Mouse (Mus musculus): ENCODE data around the gene Hat1. TPM values are rescaled to one million over a fixed set of nuclear protein-coding genes. Genes with fewer than 3 reads are reported as not detected.
"Not testable (repeated sequence)": the region's sequence is repeated elsewhere in the genome, so short reads cannot be mapped to it uniquely, and the experiment has no call there.

Hat1 gene
- polyA plus RNA-seq, 1 experiment: 83.0 TPM

- peak overlapping the region; percentile 69 for H3K4me3 ChIP-seq (replicated peaks; ENCODE audit: control insufficient read depth, low read depth, low read length)
- no peak overlapping the region; the same call in 1 of the 2 replicates for H3K27ac ChIP-seq (ENCODE audit: control insufficient read depth, insufficient read depth, low read depth, low read length, poor library complexity)
- 14% methylated on average over 8 of the region's 8 CpGs for WGBS
- no peaks in the 10 kb centered on the region; the same call in 1 of the 2 replicates for H3K4me1 ChIP-seq (ENCODE audit: control insufficient read depth, insufficient read depth, low read length)
- no peak for TF ChIP-seq POLR2A (IDR thresholded peaks at IDR 0.05; ENCODE audit: borderline replicate concordance, control insufficient read depth, low read depth, low read length)
Measured at GRCm38 (mm10) chr2:71368086-71368485, 20.7 kb upstream of the Hat1 start.

- H3K27ac ChIP-seq (ENCODE audit: control insufficient read depth, insufficient read depth, low read depth, low read length, poor library complexity): no peak overlapping the region
- no peak for TF ChIP-seq CTCF (IDR thresholded peaks at IDR 0.05; ENCODE audit: control insufficient read depth, insufficient read depth, low read length)
- TF ChIP-seq POLR2A (IDR thresholded peaks at IDR 0.05; ENCODE audit: borderline replicate concordance, control insufficient read depth, low read depth, low read length): no peak
- no peak overlapping the region for H3K4me3 ChIP-seq (replicated peaks; ENCODE audit: control insufficient read depth, low read depth, low read length)
- H3K4me1 ChIP-seq (ENCODE audit: control insufficient read depth, insufficient read depth, low read length): peaks cover 1% of the 10 kb centered on the region; the same call in 1 of the 2 replicates
- 87% methylated on average over 5 of the region's 5 CpGs for WGBS
Measured at GRCm38 (mm10) chr2:71371790-71372189, 17.0 kb upstream of the Hat1 start.

GRCm38 (mm10) chr2:71372261-71372660 is 16.5 kb upstream of the Hat1 start:
- WGBS: 77% methylated on average over 4 of the region's 4 CpGs
- H3K27ac ChIP-seq (ENCODE audit: control insufficient read depth, insufficient read depth, low read depth, low read length, poor library complexity); H3K4me1 ChIP-seq (ENCODE audit: control insufficient read depth, insufficient read depth, low read length): not testable (repeated sequence)

GRCm38 (mm10) chr2:71374275-71375155 is 14.2 kb upstream of the Hat1 start:
- Histone ChIP-seq H3K4me1 (ENCODE audit: control insufficient read depth, insufficient read depth, low read length) (peaks cover 1% of the 10 kb centered on the region; the same call in 1 of the 2 replicates), H3K4me3 (replicated peaks; ENCODE audit: control insufficient read depth, low read depth, low read length) (no peak overlapping the region), H3K27ac (ENCODE audit: control insufficient read depth, insufficient read depth, low read depth, low read length, poor library complexity) (no peak overlapping the region)
- no peak for TF ChIP-seq POLR2A (IDR thresholded peaks at IDR 0.05; ENCODE audit: borderline replicate concordance, control insufficient read depth, low read depth, low read length)
- TF ChIP-seq CTCF (IDR thresholded peaks at IDR 0.05; ENCODE audit: control insufficient read depth, insufficient read depth, low read length): no peak
- WGBS: 20% methylated on average over 8 of the region's 8 CpGs

More at GRCm38 (mm10) chr2:71372261-71372660, 16.5 kb upstream of the Hat1 start:
- H3K4me3 ChIP-seq (replicated peaks; ENCODE audit: control insufficient read depth, low read depth, low read length): not testable (repeated sequence)

GRCm38 (mm10) chr2:71376433-71376906 is 12.3 kb upstream of the Hat1 start:
- peaks cover 1% of the 10 kb centered on the region; the same call in 1 of the 2 replicates for H3K4me1 ChIP-seq (ENCODE audit: control insufficient read depth, insufficient read depth, low read length)
- H3K27ac ChIP-seq (ENCODE audit: control insufficient read depth, insufficient read depth, low read depth, low read length, poor library complexity): no peak overlapping the region
- TF ChIP-seq CTCF (IDR thresholded peaks at IDR 0.05; ENCODE audit: control insufficient read depth, insufficient read depth, low read length): no peak
- TF ChIP-seq POLR2A (IDR thresholded peaks at IDR 0.05; ENCODE audit: borderline replicate concordance, control insufficient read depth, low read depth, low read length): no peak
- WGBS: 64% methylated on average over 11 of the region's 11 CpGs
- H3K4me3 ChIP-seq (replicated peaks; ENCODE audit: control insufficient read depth, low read depth, low read length): no peak overlapping the region

GRCm38 (mm10) chr2:71377426-71377825 is 11.3 kb upstream of the Hat1 start:
- H3K4me1 ChIP-seq (ENCODE audit: control insufficient read depth, insufficient read depth, low read length): peaks cover 1% of the 10 kb centered on the region; the same call in 1 of the 2 replicates
- H3K27ac ChIP-seq (ENCODE audit: control insufficient read depth, insufficient read depth, low read depth, low read length, poor library complexity): no peak overlapping the region
- 32% methylated on average over 5 of the region's 5 CpGs for WGBS
- TF ChIP-seq CTCF (IDR thresholded peaks at IDR 0.05; ENCODE audit: control insufficient read depth, insufficient read depth, low read length): no peak
- no peak for TF ChIP-seq POLR2A (IDR thresholded peaks at IDR 0.05; ENCODE audit: borderline replicate concordance, control insufficient read depth, low read depth, low read length)
- no peak overlapping the region for H3K4me3 ChIP-seq (replicated peaks; ENCODE audit: control insufficient read depth, low read depth, low read length)

GRCm38 (mm10) chr2:71381962-71382361 is 6.8 kb upstream of the Hat1 start:
- Histone ChIP-seq H3K27ac (ENCODE audit: control insufficient read depth, insufficient read depth, low read depth, low read length, poor library complexity) (no peak overlapping the region), H3K4me3 (replicated peaks; ENCODE audit: control insufficient read depth, low read depth, low read length) (no peak overlapping the region), H3K4me1 (ENCODE audit: control insufficient read depth, insufficient read depth, low read length) (no peaks in the 10 kb centered on the region; the same call in 1 of the 2 replicates)
- TF ChIP-seq POLR2A (IDR thresholded peaks at IDR 0.05; ENCODE audit: borderline replicate concordance, control insufficient read depth, low read depth, low read length) (no peak), CTCF (IDR thresholded peaks at IDR 0.05; ENCODE audit: control insufficient read depth, insufficient read depth, low read length) (no peak)
- 64% methylated on average over 4 of the region's 4 CpGs for WGBS

- H3K27ac ChIP-seq (ENCODE audit: control insufficient read depth, insufficient read depth, low read depth, low read length, poor library complexity): no peak overlapping the region
- no peaks in the 10 kb centered on the region for H3K4me1 ChIP-seq (ENCODE audit: control insufficient read depth, insufficient read depth, low read length)
- H3K4me3 ChIP-seq (replicated peaks; ENCODE audit: control insufficient read depth, low read depth, low read length): no peak overlapping the region
- 70% methylated on average over 11 of the region's 11 CpGs for WGBS
- TF ChIP-seq CTCF (IDR thresholded peaks at IDR 0.05; ENCODE audit: control insufficient read depth, insufficient read depth, low read length) (no peak), POLR2A (IDR thresholded peaks at IDR 0.05; ENCODE audit: borderline replicate concordance, control insufficient read depth, low read depth, low read length) (no peak)
Measured at GRCm38 (mm10) chr2:71383890-71384289, 4.9 kb upstream of the Hat1 start.
